Mouse (Mus musculus): ENCODE measurements at regions not wholly inside any gene's neighbourhood (a gene's known extent, or its start where the extent isn't known, plus 50 kb on each side); places are given as distances from the start of the nearest gene placed in this dataset.

GRCm38 (mm10) chr17:7467638-7468037, 82.4 kb upstream of the Unc93a2 start:
- Histone ChIP-seq H3K27me3 (no peaks in the 10 kb centered on the region), H3K36me3 (no peaks in the 10 kb centered on the region), H3K4me2 (no peak overlapping the region), H3K9ac (no peak overlapping the region), H3K27ac (no peak overlapping the region), H3K9me3 (no peaks in the 10 kb centered on the region), H3K4me1 (replicated peaks) (peaks cover 12% of the 10 kb centered on the region), H3K4me3 (no peak overlapping the region)
- ATAC-seq (ENCODE audit: low FRiP score), result peak; percentile 39; the same call in 1 of the 2 replicates
- 12% methylated on average over 3 of the region's 3 CpGs for WGBS

GRCm38 (mm10) chr17:7464901-7465300, 79.6 kb upstream of the Unc93a2 start:
- Histone ChIP-seq H3K4me3 (no peak overlapping the region), H3K27ac (no peak overlapping the region), H3K36me3 (no peaks in the 10 kb centered on the region), H3K27me3 (no peaks in the 10 kb centered on the region), H3K9me3 (no peaks in the 10 kb centered on the region), H3K9ac (no peak overlapping the region), H3K4me1 (replicated peaks) (peaks cover 12% of the 10 kb centered on the region), H3K4me2 (no peak overlapping the region)
- WGBS, result 71% methylated on average over 3 of the region's 3 CpGs
- ATAC-seq (ENCODE audit: low FRiP score), result no peak

GRCm38 (mm10) chr17:7461164-7461563, 75.9 kb upstream of the Unc93a2 start:
- Histone ChIP-seq H3K27ac (peak overlapping the region; percentile 52; the same call in 1 of the 2 replicates), H3K4me3 (no peak overlapping the region), H3K9me3 (no peaks in the 10 kb centered on the region), H3K27me3 (no peaks in the 10 kb centered on the region), H3K9ac (no peak overlapping the region), H3K36me3 (no peaks in the 10 kb centered on the region), H3K4me1 (replicated peaks) (no peaks in the 10 kb centered on the region; the same call in 1 of the 2 replicates), H3K4me2 (no peak overlapping the region)
- 15% methylated on average over 6 of the region's 6 CpGs for WGBS
- no peak for ATAC-seq (ENCODE audit: low FRiP score)

GRCm38 (mm10) chr17:7456939-7457338, 71.7 kb upstream of the Unc93a2 start:
- Histone ChIP-seq H3K4me3 (no peak overlapping the region), H3K27ac (no peak overlapping the region), H3K36me3 (no peaks in the 10 kb centered on the region), H3K4me2 (no peak overlapping the region), H3K9me3 (no peaks in the 10 kb centered on the region), H3K4me1 (replicated peaks) (no peaks in the 10 kb centered on the region; the same call in 1 of the 2 replicates), H3K27me3 (no peaks in the 10 kb centered on the region), H3K9ac (no peak overlapping the region)
- 85% methylated on average over 11 of the region's 11 CpGs for WGBS
- ATAC-seq (ENCODE audit: low FRiP score), result no peak

- H3K9me3 ChIP-seq, result no peaks in the 10 kb centered on the region
- ATAC-seq (ENCODE audit: low FRiP score), result no peak
- no peaks in the 10 kb centered on the region for H3K4me1 ChIP-seq (replicated peaks)
- WGBS, result 53% methylated on average over 1 of the region's 1 CpGs
- H3K27me3 ChIP-seq, result no peaks in the 10 kb centered on the region
- no peaks in the 10 kb centered on the region for H3K36me3 ChIP-seq
- H3K4me3 ChIP-seq, result no peak overlapping the region
- no peak overlapping the region for H3K9ac ChIP-seq
- H3K4me2 ChIP-seq, result no peak overlapping the region
- H3K27ac ChIP-seq, result no peak overlapping the region
Observed at GRCm38 (mm10) chr17:7443822-7444221, 58.6 kb upstream of the Unc93a2 start.

GRCm38 (mm10) chr17:7435075-7435474, 49.8 kb upstream of the Unc93a2 start:
- Histone ChIP-seq H3K27ac (no peak overlapping the region), H3K4me3 (no peak overlapping the region), H3K9ac (no peak overlapping the region), H3K4me2 (no peak overlapping the region), H3K4me1 (replicated peaks) (no peaks in the 10 kb centered on the region), H3K9me3 (no peaks in the 10 kb centered on the region), H3K27me3 (no peaks in the 10 kb centered on the region), H3K36me3 (no peaks in the 10 kb centered on the region)
- no peak for ATAC-seq (ENCODE audit: low FRiP score)
- 71% methylated on average over 3 of the region's 3 CpGs for WGBS

Data from hindbrain, embryonic 13.5 days (tissue).